In the genomic region with DNA sequence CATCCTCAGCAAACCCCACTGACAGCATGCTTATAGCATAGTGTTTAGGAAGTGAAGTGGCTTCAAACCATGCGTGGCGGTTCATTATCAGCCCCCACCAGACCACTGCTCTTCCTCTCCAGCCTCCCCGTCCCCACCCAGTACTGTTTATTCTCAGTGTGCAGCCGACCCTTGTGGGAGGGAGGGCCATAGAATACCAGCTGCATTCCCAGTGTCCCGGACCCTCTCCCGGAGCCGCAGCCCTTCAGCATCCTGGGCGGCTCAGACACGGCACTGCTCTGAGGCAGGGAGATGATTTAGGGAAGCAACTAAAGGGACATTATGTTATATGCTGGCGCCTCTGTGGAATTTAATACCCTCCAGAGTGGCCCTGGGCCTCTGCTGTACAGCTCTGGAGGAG, we compare ENCODE assay signal across 14 mouse cellular contexts. TPM values are rescaled to one million over a fixed set of nuclear protein-coding genes. Genes with fewer than 3 reads are reported as not detected.
DNase-seq lines count a peak whose midpoint lies in the region; ATAC-seq and TF ChIP-seq lines count a peak whose summit lies in the region.
"Had no signal": no experiment of that assay in that cellular context is flagged by ENCODE, and none has a peak within 500 bp of the region (broad histone marks: within the 10 kb centered on the region; RNA-seq: fewer than 3 reads in every experiment).

No protein-coding gene starts in this region.

- 37% methylated on average over 10 of the region's 10 CpGs for WGBS in hindbrain, embryonic 10.5 days
- WGBS in hindbrain, postnatal 0 days = 37% methylated on average over 10 of the region's 10 CpGs
- WGBS in stomach, embryonic 15.5 days = 27% methylated on average over 10 of the region's 10 CpGs
- WGBS in stomach, postnatal 0 days = 39% methylated on average over 10 of the region's 10 CpGs
- WGBS in liver, embryonic 14.5 days (ENCODE audit: insufficient replicate concordance) = 11% methylated on average over 10 of the region's 10 CpGs

- no peak overlapping the region for H3K9ac ChIP-seq in hindbrain, postnatal 0 days (replicated peaks; ENCODE audit: low read length)
- H3K9ac ChIP-seq in stomach, embryonic 15.5 days = no peak overlapping the region
- H3K9ac ChIP-seq in stomach, postnatal 0 days (ENCODE audit: low read length) = no peak overlapping the region
- H3K9ac ChIP-seq in liver, embryonic 14.5 days (replicated peaks) = no peak overlapping the region
- H3K9ac ChIP-seq: liver, embryonic 15.5 days had no signal

- H3K4me1 ChIP-seq in hindbrain, embryonic 10.5 days (replicated peaks) = peaks cover 32% of the 10 kb centered on the region
- peaks cover 4% of the 10 kb centered on the region for H3K4me1 ChIP-seq in hindbrain, postnatal 0 days (ENCODE audit: insufficient read depth, low read length)
- no peaks in the 10 kb centered on the region for H3K4me1 ChIP-seq in stomach, embryonic 15.5 days
- H3K4me1 ChIP-seq in stomach, postnatal 0 days (replicated peaks; ENCODE audit: control insufficient read depth, insufficient read depth) = no peaks in the 10 kb centered on the region
- H3K4me1 ChIP-seq in liver, embryonic 14.5 days (replicated peaks; ENCODE audit: control insufficient read depth in 2 of 2, insufficient read depth in 2 of 2, low read length in 1 of 2) = peaks cover 0 to 4% of the 10 kb centered on the region in 2 experiments; a peak in 1 of 4 replicates
- H3K4me1 ChIP-seq: liver, embryonic 15.5 days had no signal

- no peak for TF ChIP-seq CTCF in hindbrain, postnatal 0 days (IDR thresholded peaks at IDR 0.05; ENCODE audit: low read depth)
- TF ChIP-seq CTCF in stomach, postnatal 0 days (IDR thresholded peaks at IDR 0.05; ENCODE audit: low read depth) = no peak
- no peak for TF ChIP-seq CTCF in liver, embryonic 14.5 days (IDR thresholded peaks at IDR 0.05; ENCODE audit: low read depth)

- no peaks in the 10 kb centered on the region for H3K9me3 ChIP-seq in hindbrain, embryonic 10.5 days
- no peaks in the 10 kb centered on the region for H3K9me3 ChIP-seq in hindbrain, postnatal 0 days (ENCODE audit: low read length)
- no peaks in the 10 kb centered on the region for H3K9me3 ChIP-seq in stomach, embryonic 15.5 days
- H3K9me3 ChIP-seq in stomach, postnatal 0 days (ENCODE audit: control insufficient read depth, low read length) = no peaks in the 10 kb centered on the region
- H3K9me3 ChIP-seq in liver, embryonic 14.5 days (ENCODE audit: control insufficient read depth, low read length) = no peaks in the 10 kb centered on the region
- H3K9me3 ChIP-seq: liver, embryonic 15.5 days had no signal

- no peak overlapping the region for H3K4me3 ChIP-seq in hindbrain, embryonic 10.5 days
- H3K4me3 ChIP-seq in hindbrain, postnatal 0 days (ENCODE audit: low read length) = no peak overlapping the region
- no peak overlapping the region for H3K4me3 ChIP-seq in stomach, embryonic 15.5 days (replicated peaks)
- no peak overlapping the region for H3K4me3 ChIP-seq in stomach, postnatal 0 days (ENCODE audit: low read depth, low read length)
- no peak overlapping the region for H3K4me3 ChIP-seq in liver, embryonic 14.5 days (ENCODE audit: insufficient read depth in 1 of 2, low read depth in 2 of 2, low read length in 2 of 2)
- H3K4me3 ChIP-seq: liver, embryonic 15.5 days; megakaryocyte, embryonic 14.5 days had no signal

- no peaks in the 10 kb centered on the region for H3K27me3 ChIP-seq in hindbrain, embryonic 10.5 days (ENCODE audit: insufficient read depth, poor library complexity, severe bottlenecking)
- H3K27me3 ChIP-seq in hindbrain, postnatal 0 days (ENCODE audit: insufficient read depth, low read length) = no peaks in the 10 kb centered on the region
- H3K27me3 ChIP-seq in stomach, embryonic 15.5 days (replicated peaks) = no peaks in the 10 kb centered on the region
- no peaks in the 10 kb centered on the region for H3K27me3 ChIP-seq in stomach, postnatal 0 days (ENCODE audit: control insufficient read depth, insufficient read depth, low read length)
- no peaks in the 10 kb centered on the region for H3K27me3 ChIP-seq in liver, embryonic 14.5 days (ENCODE audit: control insufficient read depth, insufficient read depth, low read length)
- H3K27me3 ChIP-seq: CH12.LX; liver, embryonic 15.5 days; Patski had no signal

- H3K4me2 ChIP-seq in hindbrain, postnatal 0 days (ENCODE audit: low read depth, low read length) = no peak overlapping the region
- H3K4me2 ChIP-seq in stomach, embryonic 15.5 days = peak overlapping the region; percentile 21; the same call in 1 of the 2 replicates
- H3K4me2 ChIP-seq in stomach, postnatal 0 days (replicated peaks; ENCODE audit: low read depth) = no peak overlapping the region
- H3K4me2 ChIP-seq in liver, embryonic 14.5 days (ENCODE audit: low read depth) = no peak overlapping the region
- H3K4me2 ChIP-seq: liver, embryonic 15.5 days had no signal

- TF ChIP-seq EP300 in stomach, postnatal 0 days (optimal IDR thresholded peaks at IDR 0.05) = no peak
- no peak for TF ChIP-seq EP300 in liver, embryonic 14.5 days (IDR thresholded peaks at IDR 0.05; ENCODE audit: low read depth)

- no peak for ATAC-seq in hindbrain, postnatal 0 days
- no peak for ATAC-seq in stomach, embryonic 15.5 days (ENCODE audit: insufficient read depth, low FRiP score, low read depth)
- ATAC-seq in stomach, postnatal 0 days (ENCODE audit: low FRiP score, low TSS enrichment) = no peak
- 0 out of 2 replicates have a peak, but pooled peaks have one; percentile 21 for ATAC-seq in liver, embryonic 14.5 days (ENCODE audit: insufficient read depth)
- ATAC-seq: Patski had no signal

- no peaks in the 10 kb centered on the region for H3K36me3 ChIP-seq in hindbrain, embryonic 10.5 days
- H3K36me3 ChIP-seq in hindbrain, postnatal 0 days (ENCODE audit: insufficient read depth, low read length) = no peaks in the 10 kb centered on the region
- no peaks in the 10 kb centered on the region for H3K36me3 ChIP-seq in stomach, embryonic 15.5 days
- no peaks in the 10 kb centered on the region for H3K36me3 ChIP-seq in stomach, postnatal 0 days (ENCODE audit: control insufficient read depth, insufficient read depth, low read length)
- no peaks in the 10 kb centered on the region for H3K36me3 ChIP-seq in liver, embryonic 14.5 days (replicated peaks; ENCODE audit: control insufficient read depth, insufficient read depth, low read depth)
- H3K36me3 ChIP-seq: liver, embryonic 15.5 days had no signal

- peak overlapping the region; percentile 59 for H3K27ac ChIP-seq in hindbrain, embryonic 10.5 days
- no peak overlapping the region for H3K27ac ChIP-seq in hindbrain, postnatal 0 days
- H3K27ac ChIP-seq in stomach, embryonic 15.5 days = no peak overlapping the region
- no peak overlapping the region for H3K27ac ChIP-seq in stomach, postnatal 0 days (replicated peaks)
- no peak overlapping the region for H3K27ac ChIP-seq in liver, embryonic 14.5 days
- H3K27ac ChIP-seq: liver, embryonic 15.5 days had no signal

- no peak for DNase-seq in hindbrain, embryonic 10.5 days (ENCODE audit: low spot score)
- DNase-seq in hindbrain, postnatal 0 days (ENCODE audit: low spot score) = no peak
- DNase-seq in stomach, postnatal 0 days (ENCODE audit: low spot score) = no peak
- DNase-seq in liver, embryonic 14.5 days (ENCODE audit: low read depth in 3 of 3, low spot score in 3 of 3) = no peak
- DNase-seq in yolk sac, embryonic 10.5 days (ENCODE audit: low spot score) = peak; percentile 11
- no peak for DNase-seq in gastrocnemius, adult 18-20 months (ENCODE audit: low spot score)
- no peak for DNase-seq in right cerebral cortex, postnatal 14 days
- DNase-seq: cerebellum, postnatal 36 days; heart, postnatal 10 days had no signal

RNA-seq across cellular contexts. Expression of a gene that starts 55.3 kb away (rescaled TPM):
- polyA plus RNA-seq in hindbrain, embryonic 10.5 days (2016; fragmentation: Nextera tagmentation; extraction: Ambion mirVana) = 16.3 and 22.3 TPM in 2 replicates
- total RNA-seq in hindbrain, postnatal 0 days (2014; rRNA removed) = 71.1 and 77.3 TPM in 2 replicates
- 74.4 and 74.9 TPM in 2 replicates for polyA plus RNA-seq in hindbrain, postnatal 0 days (2015; fragmentation: Nextera tagmentation; extraction: Ambion mirVana)
- 13.7 and 17.8 TPM in 2 replicates for polyA plus RNA-seq in stomach, embryonic 15.5 days (2015; fragmentation: Nextera tagmentation; extraction: Ambion mirVana)
- 8.2 and 9.8 TPM in 2 replicates for polyA plus RNA-seq in stomach, postnatal 0 days (2015; fragmentation: Nextera tagmentation; extraction: Ambion mirVana)
- 0.60 and 0.61 TPM in 2 replicates for polyA plus RNA-seq in liver, embryonic 14.5 days (2012; rRNA removed)
- 0.57 and 0.74 TPM in 2 replicates for polyA plus RNA-seq in liver, embryonic 14.5 days (2014; fragmentation: Nextera tagmentation; extraction: Ambion mirVana)
- total RNA-seq in gastrocnemius, adult 18-20 months (2021) = under 1 TPM; 0.18 to 0.62 TPM
- total RNA-seq: CH12.LX had no signal
